Mouse (Mus musculus) kidney, adult 2 months (tissue): ENCODE data around the gene Atp13a2.

Experiments used
- CTCF ChIP-seq: fragments of 200-500 bp; conservative IDR thresholded peaks from 2 replicates; pipeline ENCODE4 v1.5.1; 2011; ENCODE audit warnings: low read depth, mild to moderate bottlenecking, control low read depth, low read length, moderate library complexity, mixed read lengths; ENCODE audit not compliant: insufficient read depth, insufficient read length
- POLR2A ChIP-seq: fragments of 200-500 bp; IDR thresholded peaks from one replicate; pipeline ENCODE4 v1.6.1; 2011; ENCODE audit warnings: low read depth, low read length, control low read depth

DNA sequence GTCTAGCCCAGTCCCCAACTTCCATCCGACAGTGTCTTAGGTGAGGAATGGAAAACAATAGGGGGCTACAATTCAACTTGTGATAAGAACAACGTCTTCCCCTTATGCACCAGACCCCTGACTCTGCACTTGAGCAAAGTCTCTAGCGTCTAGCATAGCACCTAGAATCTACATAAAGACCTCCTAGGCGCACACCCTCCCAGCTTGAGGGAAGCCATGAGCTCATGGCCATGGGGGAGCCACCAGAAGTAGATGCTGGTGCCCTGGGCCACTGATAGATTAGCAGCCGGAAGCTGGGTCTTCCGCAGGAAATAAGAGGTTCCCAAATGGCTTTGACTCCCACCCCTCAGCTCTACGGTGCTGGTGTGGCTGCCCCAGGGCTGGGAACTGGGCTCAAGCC is 803 bp downstream of the Atp13a2 start:
- TF ChIP-seq CTCF (no peak), POLR2A (no peak)
